ENCODE assay signal across 12 mouse cellular contexts in the genomic region with DNA sequence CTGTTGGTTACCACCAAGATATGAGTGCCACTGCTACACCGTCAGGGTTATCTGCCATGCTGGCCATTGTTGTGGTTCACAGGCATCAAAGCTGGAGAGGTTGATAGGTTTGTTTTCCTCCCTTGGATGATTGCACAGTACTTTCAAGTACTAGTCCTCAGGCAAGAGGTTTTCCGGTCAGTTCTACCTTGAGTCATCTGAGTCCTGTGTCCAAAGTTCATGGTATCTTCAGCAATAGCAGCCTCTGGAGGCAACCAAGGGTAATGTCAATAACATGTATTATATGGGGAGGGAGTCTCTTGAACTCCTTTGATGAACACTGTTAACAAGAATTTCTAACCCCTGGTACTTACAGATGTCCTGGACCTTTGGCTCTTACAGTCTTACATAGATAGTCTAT.
"Had no signal": no experiment of that assay in that cellular context is flagged by ENCODE, and none has a peak within 500 bp of the region (broad histone marks: within the 10 kb centered on the region; RNA-seq: fewer than 3 reads in every experiment).

No protein-coding gene starts in this region.

- H3K4me1 ChIP-seq: limb, embryonic 15.5 days; midbrain, embryonic 10.5 days; midbrain, embryonic 15.5 days; neural tube, embryonic 12.5 days had no signal

- DNase-seq: kidney, postnatal 36 days; layer of hippocampus, adult 9-11 months; layer of hippocampus, postnatal 36 days; lung, adult 18-20 months; lung, postnatal 4 days; thymus, adult 18-20 months; thymus, postnatal 25 days had no signal

- H3K27ac ChIP-seq: limb, embryonic 15.5 days; liver, embryonic 14.5 days; midbrain, embryonic 10.5 days; midbrain, embryonic 15.5 days; neural tube, embryonic 12.5 days had no signal

- H3K4me3 ChIP-seq: limb, embryonic 15.5 days; midbrain, embryonic 10.5 days; midbrain, embryonic 15.5 days; neural tube, embryonic 12.5 days had no signal

- H3K36me3 ChIP-seq: limb, embryonic 15.5 days; midbrain, embryonic 10.5 days; midbrain, embryonic 15.5 days; neural tube, embryonic 12.5 days had no signal

- H3K27me3 ChIP-seq: limb, embryonic 15.5 days; midbrain, embryonic 15.5 days; neural tube, embryonic 12.5 days had no signal

- H3K4me2 ChIP-seq: limb, embryonic 15.5 days; midbrain, embryonic 15.5 days; neural tube, embryonic 12.5 days had no signal

- H3K9ac ChIP-seq: limb, embryonic 15.5 days; liver, embryonic 14.5 days; midbrain, embryonic 15.5 days; neural tube, embryonic 12.5 days had no signal

- H3K9me3 ChIP-seq: limb, embryonic 15.5 days; midbrain, embryonic 10.5 days; midbrain, embryonic 15.5 days had no signal

- ATAC-seq: midbrain, embryonic 15.5 days had no signal
